ENCODE assay signal across 35 mouse cellular contexts in genomic region chr6:28491198-28491597, GRCm38 (mm10). TPM values are rescaled to one million over a fixed set of nuclear protein-coding genes. Genes with fewer than 3 reads are reported as not detected.
DNase-seq lines count a peak whose midpoint lies in the region; ATAC-seq and TF ChIP-seq lines count a peak whose summit lies in the region.
"Had no signal": no experiment of that assay in that cellular context is flagged by ENCODE, and none has a peak within 500 bp of the region (broad histone marks: within the 10 kb centered on the region; RNA-seq: fewer than 3 reads in every experiment).

No protein-coding gene starts in this region.

- no peak overlapping the region for H3K4me3 ChIP-seq in embryonic facial prominence, embryonic 13.5 days
- no peak overlapping the region for H3K4me3 ChIP-seq in embryonic facial prominence, embryonic 10.5 days
- no peak overlapping the region for H3K4me3 ChIP-seq in limb, embryonic 12.5 days (replicated peaks)
- no peak overlapping the region for H3K4me3 ChIP-seq in limb, embryonic 10.5 days
- no peak overlapping the region for H3K4me3 ChIP-seq in bone marrow macrophage, adult 2 months (ENCODE audit: insufficient read depth, low read length)
- H3K4me3 ChIP-seq in limb, embryonic 14.5 days (replicated peaks; ENCODE audit: low read length): no peak overlapping the region
- H3K4me3 ChIP-seq: heart, embryonic 12.5 days; hindbrain, embryonic 13.5 days; limb, embryonic 15.5 days; liver, embryonic 13.5 days; midbrain, embryonic 13.5 days had no signal

- DNase-seq in embryonic facial prominence, embryonic 10.5 days (ENCODE audit: low spot score): no peak
- no peak for DNase-seq in limb, embryonic 10.5 days (ENCODE audit: low spot score)
- DNase-seq in limb, embryonic 14.5 days (ENCODE audit: low spot score): peak; percentile 58
- no peak for DNase-seq in testis, postnatal 10 days (ENCODE audit: low spot score)
- DNase-seq in left cerebral cortex, adult 11 months (ENCODE audit: low spot score): no peak
- DNase-seq: adrenal gland, adult 2 months; cerebellum, adult 11 months; cerebellum, adult 9-10 months; gastrocnemius, postnatal 25 days; heart, adult 18-20 months; heart, postnatal 4 days; kidney, adult 11 months; kidney, postnatal 10 days; layer of hippocampus, postnatal 36 days; liver, embryonic 13.5 days; lung, adult 2 months; lung, postnatal 14 days; right cerebral cortex, postnatal 4 days; thymus, adult 2 months; thymus, postnatal 36 days had no signal

- no peak for TF ChIP-seq POLR2A in bone marrow macrophage, adult 2 months (IDR thresholded peaks at IDR 0.05; ENCODE audit: borderline replicate concordance, low read depth, low read length)
- TF ChIP-seq POLR2A in limb, embryonic 14.5 days (IDR thresholded peaks at IDR 0.05; ENCODE audit: borderline replicate concordance, extremely low read depth, insufficient read depth, insufficient read length): no peak

- no peak overlapping the region for H3K27ac ChIP-seq in embryonic facial prominence, embryonic 13.5 days
- no peak overlapping the region for H3K27ac ChIP-seq in embryonic facial prominence, embryonic 10.5 days (replicated peaks)
- H3K27ac ChIP-seq in limb, embryonic 12.5 days: no peak overlapping the region
- H3K27ac ChIP-seq in limb, embryonic 10.5 days: no peak overlapping the region
- H3K27ac ChIP-seq in bone marrow macrophage, adult 2 months (ENCODE audit: insufficient read depth, low read depth, low read length): peak overlapping the region; percentile 70
- no peak overlapping the region for H3K27ac ChIP-seq in limb, embryonic 14.5 days (replicated peaks; ENCODE audit: low read depth, low read length)
- H3K27ac ChIP-seq: hindbrain, embryonic 13.5 days; limb, embryonic 15.5 days; liver, embryonic 13.5 days; midbrain, embryonic 13.5 days; stomach, postnatal 0 days had no signal

- H3K4me2 ChIP-seq in embryonic facial prominence, embryonic 13.5 days: no peak overlapping the region
- H3K4me2 ChIP-seq in limb, embryonic 12.5 days: no peak overlapping the region
- no peak overlapping the region for H3K4me2 ChIP-seq in limb, embryonic 14.5 days (replicated peaks; ENCODE audit: low read depth, low read length, severe bottlenecking)
- H3K4me2 ChIP-seq: heart, embryonic 12.5 days; hindbrain, embryonic 13.5 days; limb, embryonic 15.5 days; liver, embryonic 13.5 days; midbrain, embryonic 13.5 days had no signal

- no peaks in the 10 kb centered on the region for H3K27me3 ChIP-seq in embryonic facial prominence, embryonic 13.5 days
- no peaks in the 10 kb centered on the region for H3K27me3 ChIP-seq in embryonic facial prominence, embryonic 10.5 days (replicated peaks; ENCODE audit: low read depth, poor library complexity, severe bottlenecking)
- H3K27me3 ChIP-seq in limb, embryonic 12.5 days: no peaks in the 10 kb centered on the region
- no peaks in the 10 kb centered on the region for H3K27me3 ChIP-seq in limb, embryonic 10.5 days (ENCODE audit: low read depth, poor library complexity, severe bottlenecking)
- H3K27me3 ChIP-seq in limb, embryonic 14.5 days (ENCODE audit: control insufficient read depth, insufficient read depth, low read length): no peaks in the 10 kb centered on the region
- H3K27me3 ChIP-seq: CH12.LX; heart, embryonic 12.5 days; hindbrain, embryonic 13.5 days; limb, embryonic 15.5 days; liver, embryonic 13.5 days; midbrain, embryonic 13.5 days had no signal

- no peaks in the 10 kb centered on the region; the same call in 1 of the 2 replicates for H3K9me3 ChIP-seq in embryonic facial prominence, embryonic 13.5 days
- no peaks in the 10 kb centered on the region for H3K9me3 ChIP-seq in embryonic facial prominence, embryonic 10.5 days
- H3K9me3 ChIP-seq in limb, embryonic 12.5 days: no peaks in the 10 kb centered on the region
- H3K9me3 ChIP-seq in limb, embryonic 10.5 days (replicated peaks): no peaks in the 10 kb centered on the region
- H3K9me3 ChIP-seq in limb, embryonic 14.5 days (ENCODE audit: control insufficient read depth, low read length): no peaks in the 10 kb centered on the region
- H3K9me3 ChIP-seq: heart, embryonic 12.5 days; hindbrain, embryonic 13.5 days; limb, embryonic 15.5 days; liver, embryonic 13.5 days; midbrain, embryonic 13.5 days had no signal

- TF ChIP-seq CTCF in bone marrow macrophage, adult 2 months (IDR thresholded peaks at IDR 0.05; ENCODE audit: low read depth, low read length): no peak

- H3K36me3 ChIP-seq in embryonic facial prominence, embryonic 13.5 days: peaks cover 49% of the 10 kb centered on the region
- H3K36me3 ChIP-seq in embryonic facial prominence, embryonic 10.5 days (replicated peaks): peaks cover 75% of the 10 kb centered on the region
- H3K36me3 ChIP-seq in limb, embryonic 12.5 days: peaks cover 51% of the 10 kb centered on the region
- peaks cover 72% of the 10 kb centered on the region for H3K36me3 ChIP-seq in limb, embryonic 10.5 days
- H3K36me3 ChIP-seq in limb, embryonic 14.5 days (ENCODE audit: control insufficient read depth, insufficient read depth, low read length): peaks cover 34% of the 10 kb centered on the region

- 0 out of 2 replicates have a peak, but pooled peaks have one; percentile 26 for ATAC-seq in embryonic facial prominence, embryonic 13.5 days (ENCODE audit: insufficient number of reproducible peaks, insufficient read depth, low FRiP score, low TSS enrichment, low read depth)
- peak; percentile 42; the same call in 1 of the 2 replicates for ATAC-seq in limb, embryonic 12.5 days (ENCODE audit: insufficient number of reproducible peaks, insufficient read depth, low FRiP score, low TSS enrichment, low read depth)
- peak; percentile 81 for ATAC-seq in limb, embryonic 14.5 days (ENCODE audit: low FRiP score, low read depth)
- ATAC-seq: activated CD4-positive, CD25-positive, alpha-beta regulatory T cell, adult 4 months; forebrain, embryonic 14.5 days; inflammation-experienced regulatory T-cells, adult 6 months; midbrain, embryonic 13.5 days had no signal

- H3K4me1 ChIP-seq in embryonic facial prominence, embryonic 13.5 days: no peaks in the 10 kb centered on the region
- H3K4me1 ChIP-seq in embryonic facial prominence, embryonic 10.5 days: no peaks in the 10 kb centered on the region; the same call in 1 of the 2 replicates
- peaks cover 6% of the 10 kb centered on the region; the same call in 1 of the 2 replicates for H3K4me1 ChIP-seq in limb, embryonic 12.5 days (replicated peaks)
- no peaks in the 10 kb centered on the region for H3K4me1 ChIP-seq in limb, embryonic 10.5 days
- H3K4me1 ChIP-seq in bone marrow macrophage, adult 2 months (ENCODE audit: control insufficient read depth, insufficient read depth, low read length): peaks cover 51% of the 10 kb centered on the region
- H3K4me1 ChIP-seq in limb, embryonic 14.5 days (ENCODE audit: control insufficient read depth, insufficient read depth, low read length): 0 out of 2 replicates have a peak, but pooled peaks cover 4% of the 10 kb centered on the region
- H3K4me1 ChIP-seq: midbrain, embryonic 13.5 days had no signal

- H3K9ac ChIP-seq in embryonic facial prominence, embryonic 13.5 days: no peak overlapping the region
- H3K9ac ChIP-seq in limb, embryonic 12.5 days (replicated peaks): no peak overlapping the region
- no peak overlapping the region for H3K9ac ChIP-seq in limb, embryonic 14.5 days (ENCODE audit: low read depth, low read length, severe bottlenecking)
- H3K9ac ChIP-seq: heart, embryonic 12.5 days; hindbrain, embryonic 13.5 days; limb, embryonic 15.5 days; liver, embryonic 13.5 days; midbrain, embryonic 13.5 days had no signal

RNA-seq across cellular contexts. Expression of gene Snd1, which starts 16.3 kb away (rescaled TPM):
- polyA plus RNA-seq in embryonic facial prominence, embryonic 13.5 days (2015; fragmentation: Nextera tagmentation; extraction: Ambion mirVana): 118 and 125 TPM in 2 replicates
- 119 and 127 TPM in 2 replicates for polyA plus RNA-seq in embryonic facial prominence, embryonic 10.5 days (2016; fragmentation: Nextera tagmentation; extraction: Ambion mirVana)
- polyA plus RNA-seq in limb, embryonic 12.5 days (2016; fragmentation: Nextera tagmentation; extraction: Ambion mirVana): 136 and 143 TPM in 2 replicates
- 119 and 138 TPM in 2 replicates for polyA plus RNA-seq in limb, embryonic 10.5 days (2016; fragmentation: Nextera tagmentation; extraction: Ambion mirVana)
- 58.9 and 59.1 TPM in 2 replicates for polyA plus RNA-seq in bone marrow macrophage, adult 2 months (2012; ENCODE audit: insufficient read depth, insufficient read length, missing spikeins)
- polyA plus RNA-seq in limb, embryonic 14.5 days (2012; rRNA removed): 104 and 113 TPM in 2 replicates
- 120 and 128 TPM in 2 replicates for polyA plus RNA-seq in limb, embryonic 14.5 days (2014; fragmentation: Nextera tagmentation; extraction: Ambion mirVana)

RNA-seq across cellular contexts. Expression of gene Pax4, which starts 42.0 kb away (rescaled TPM):
- not detected in 2 replicates for polyA plus RNA-seq in embryonic facial prominence, embryonic 13.5 days (2015; fragmentation: Nextera tagmentation; extraction: Ambion mirVana)
- 0.12 TPM in 1 of 2 replicates, not detected in the other for polyA plus RNA-seq in embryonic facial prominence, embryonic 10.5 days (2016; fragmentation: Nextera tagmentation; extraction: Ambion mirVana)
- polyA plus RNA-seq in limb, embryonic 12.5 days (2016; fragmentation: Nextera tagmentation; extraction: Ambion mirVana): not detected in 2 replicates
- polyA plus RNA-seq in limb, embryonic 10.5 days (2016; fragmentation: Nextera tagmentation; extraction: Ambion mirVana): not detected in 2 replicates
- not detected in 2 replicates for polyA plus RNA-seq in bone marrow macrophage, adult 2 months (2012; ENCODE audit: insufficient read depth, insufficient read length, missing spikeins)
- polyA plus RNA-seq in limb, embryonic 14.5 days (2012; rRNA removed): not detected in 2 replicates
- polyA plus RNA-seq in limb, embryonic 14.5 days (2014; fragmentation: Nextera tagmentation; extraction: Ambion mirVana): not detected in 2 replicates
- polyA plus RNA-seq: activated CD4-positive, CD25-positive, alpha-beta regulatory T cell, adult 4 months; adrenal gland, adult 2 months; C2C12; forebrain, embryonic 14.5 days; heart, embryonic 12.5 days; heart, postnatal 0 days; hindbrain, embryonic 13.5 days; inflammation-experienced regulatory T-cells, adult 6 months; limb, embryonic 15.5 days; liver, embryonic 13.5 days; lung, adult 2 months; midbrain, embryonic 13.5 days; spleen, adult 2 months; stomach, postnatal 0 days; thymus, adult 2 months had no signal

Comparison
In these comparisons a context has a peak if more than half of its experiments do, and no peak if none do; other contexts are left out.
1. ATAC-seq: peak in every context shown above with its lines; median percentile 81 in limb, embryonic 14.5 days; 42 in limb, embryonic 12.5 days; 26 in embryonic facial prominence, embryonic 13.5 days.